Mouse (Mus musculus): ENCODE results near the gene Sox4.
A peak's percentile ranks its signal among the peaks of the same experiment; 100 is the strongest.

The Sox4 gene

GRCm38 (mm10) chr13:28953581-28953991, at the start of gene Sox4:
Gene Sox4 (minus strand): TSS chr13:28953713.
- peak; percentile 43; the same call in 1 of the 2 replicates for ATAC-seq (ENCODE audit: low TSS enrichment)

DNA sequence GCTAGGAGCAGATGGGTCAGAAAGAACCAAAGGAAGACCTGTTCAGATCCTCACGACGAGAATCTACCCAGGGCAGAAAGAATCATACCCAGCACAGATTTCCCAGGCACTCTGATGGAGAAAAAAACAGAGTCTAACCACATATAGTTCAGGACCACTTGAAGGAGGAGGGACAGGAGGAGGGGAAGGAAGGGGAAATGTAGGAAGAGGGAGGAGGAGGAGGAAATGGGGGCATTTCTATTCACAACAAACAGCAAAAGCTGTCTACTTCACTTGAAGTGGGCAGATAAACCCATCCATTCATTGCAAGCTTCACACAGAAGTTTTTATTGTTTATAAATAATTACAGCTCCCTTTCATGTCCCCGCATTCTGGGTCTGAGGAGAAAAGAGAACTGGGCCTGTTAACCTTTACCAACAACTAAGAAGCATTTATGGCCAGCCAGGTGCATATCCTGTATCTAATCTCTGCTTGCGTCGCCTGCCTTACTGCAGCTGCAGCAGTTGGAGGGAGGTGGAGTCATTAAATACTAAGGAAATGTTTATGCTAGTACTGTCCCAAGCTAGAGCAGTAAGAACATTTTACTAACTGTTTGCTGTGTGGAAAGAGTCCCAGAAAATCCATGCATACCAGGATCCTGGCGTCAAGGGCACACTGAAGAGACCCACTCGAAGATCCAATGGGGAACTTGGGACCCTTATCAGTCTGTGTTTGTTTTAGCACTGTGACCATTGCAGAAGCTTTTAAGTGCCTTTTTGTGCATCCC, 38.6 kb upstream of the Sox4 start:
- no peak for ATAC-seq (ENCODE audit: low TSS enrichment)

DNA sequence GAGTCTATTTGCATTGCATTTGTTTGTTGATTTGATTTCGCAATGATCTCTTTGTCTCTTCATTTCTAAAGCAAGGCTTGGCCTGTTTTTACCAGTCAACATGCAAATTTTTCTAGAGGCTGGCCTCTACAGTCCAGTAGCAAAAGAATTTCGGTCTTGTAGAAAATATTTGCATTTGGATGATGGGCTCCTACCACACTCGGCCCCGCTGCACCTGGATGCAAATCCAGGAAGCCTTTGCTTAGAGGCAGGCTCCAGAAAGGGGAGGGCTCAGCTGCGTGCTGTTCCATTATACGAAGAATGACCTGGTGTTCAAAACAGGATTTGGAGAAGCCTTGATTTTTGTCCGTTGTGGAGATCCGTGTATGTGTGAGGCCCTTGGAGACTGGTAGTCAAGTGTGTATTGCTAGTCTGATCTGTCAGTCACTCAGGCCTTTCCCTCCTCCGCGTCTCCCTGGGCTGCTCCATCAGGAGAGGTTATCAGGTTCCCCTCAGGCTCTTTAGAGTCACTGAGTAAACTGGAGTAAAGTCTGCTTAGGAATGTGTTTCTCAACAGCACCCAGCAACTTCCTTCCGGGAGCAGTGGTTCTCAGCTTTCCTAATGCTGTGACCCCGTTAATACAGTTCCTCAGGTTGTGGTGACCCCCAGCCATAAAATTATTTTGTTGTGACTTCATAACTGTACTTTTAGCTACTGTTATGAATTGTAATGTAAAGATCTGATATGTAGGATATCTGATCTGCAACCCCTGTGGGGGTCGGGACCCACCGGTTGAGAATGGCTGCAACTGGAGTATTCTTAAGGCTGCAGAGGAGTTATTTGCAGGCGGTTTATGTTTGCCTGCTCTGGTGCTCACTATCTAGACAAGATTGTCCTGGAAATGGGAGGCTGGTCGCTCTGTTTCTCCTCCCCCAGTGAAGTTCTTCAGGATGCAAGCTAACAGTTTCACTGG, 35.5 kb upstream of the Sox4 start:
- no peak for ATAC-seq (ENCODE audit: low TSS enrichment)

DNA sequence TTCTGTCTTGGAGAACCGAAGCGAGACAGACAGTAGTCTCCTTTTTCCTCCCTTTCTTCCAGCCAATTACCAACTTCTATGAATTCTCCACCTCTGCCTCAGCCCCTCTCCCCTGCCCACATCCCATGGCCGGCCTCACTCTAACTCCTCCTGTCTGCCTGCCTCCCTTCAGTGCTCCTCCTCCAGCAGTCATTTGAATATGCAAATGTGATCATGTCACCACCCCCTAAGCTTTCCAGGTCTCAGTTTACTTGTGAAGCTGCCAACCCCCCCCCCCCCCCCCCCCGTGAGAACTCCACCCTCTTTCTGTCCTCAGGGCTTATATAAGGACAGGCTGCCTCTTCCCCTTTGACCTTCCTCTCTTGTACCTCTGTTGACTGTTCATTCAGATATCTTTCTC, 27.2 kb upstream of the Sox4 start:
- ATAC-seq (ENCODE audit: low TSS enrichment) = no peak

DNA sequence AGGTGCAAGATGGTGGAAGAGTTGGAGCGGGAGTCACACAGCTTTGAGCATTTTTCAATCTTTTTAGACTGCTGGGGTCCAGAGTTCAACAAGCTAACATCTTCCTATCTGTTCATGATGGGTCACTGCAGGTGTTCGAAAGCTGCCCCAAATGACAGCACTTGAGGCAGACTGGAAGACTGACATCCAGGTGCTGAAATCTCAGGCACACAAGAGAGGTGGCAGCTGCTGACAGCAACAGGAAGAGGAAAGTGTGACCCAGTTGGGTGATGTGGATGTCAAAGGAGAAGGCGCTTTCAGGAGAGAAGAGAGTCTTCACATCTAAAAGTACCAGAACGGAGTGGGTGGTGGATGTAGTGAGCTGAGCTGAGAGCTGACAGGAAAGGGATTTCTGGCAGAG, 21.5 kb upstream of the Sox4 start:
- no peak for ATAC-seq (ENCODE audit: low TSS enrichment)

- ATAC-seq (ENCODE audit: low TSS enrichment) = no peak
Observed at GRCm38 (mm10) chr13:28974597-28974996, 21.1 kb upstream of the Sox4 start.

GRCm38 (mm10) chr13:28960916-28961315, 7.4 kb upstream of the Sox4 start:
- ATAC-seq (ENCODE audit: low TSS enrichment) = no peak

GRCm38 (mm10) chr13:28959458-28959978, 6.0 kb upstream of the Sox4 start:
- peak; percentile 69 for ATAC-seq (ENCODE audit: low TSS enrichment)

DNA sequence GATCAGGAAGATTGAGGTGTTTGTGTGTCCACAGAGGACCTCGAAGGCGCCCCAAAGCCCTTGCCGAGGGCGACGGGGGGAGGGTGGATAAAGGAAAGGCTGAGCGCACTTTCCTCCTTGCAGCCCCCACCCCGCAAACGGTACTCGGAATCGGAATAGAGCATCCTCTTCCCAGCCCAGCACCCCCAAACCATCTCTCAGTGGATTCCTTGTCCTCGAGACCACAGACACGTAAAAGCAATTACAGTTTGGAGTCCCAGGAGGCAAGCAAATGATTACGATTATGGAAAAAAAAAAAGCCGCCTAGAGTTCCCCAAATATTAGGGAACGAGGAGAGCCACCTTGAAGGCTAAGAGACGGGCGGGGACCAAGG, 5.5 kb upstream of the Sox4 start:
- ATAC-seq (ENCODE audit: low TSS enrichment) = peak; percentile 25

- ATAC-seq (ENCODE audit: low TSS enrichment) = peak; percentile 54
Observed at GRCm38 (mm10) chr13:28958211-28959067, 4.9 kb upstream of the Sox4 start.

- peak; percentile 42 for ATAC-seq (ENCODE audit: low TSS enrichment)
Observed at GRCm38 (mm10) chr13:28957765-28958164, 4.3 kb upstream of the Sox4 start.

GRCm38 (mm10) chr13:28952576-28953571, 639 bp downstream of the Sox4 start:
- peak; percentile 59 for ATAC-seq (ENCODE audit: low TSS enrichment)

DNA sequence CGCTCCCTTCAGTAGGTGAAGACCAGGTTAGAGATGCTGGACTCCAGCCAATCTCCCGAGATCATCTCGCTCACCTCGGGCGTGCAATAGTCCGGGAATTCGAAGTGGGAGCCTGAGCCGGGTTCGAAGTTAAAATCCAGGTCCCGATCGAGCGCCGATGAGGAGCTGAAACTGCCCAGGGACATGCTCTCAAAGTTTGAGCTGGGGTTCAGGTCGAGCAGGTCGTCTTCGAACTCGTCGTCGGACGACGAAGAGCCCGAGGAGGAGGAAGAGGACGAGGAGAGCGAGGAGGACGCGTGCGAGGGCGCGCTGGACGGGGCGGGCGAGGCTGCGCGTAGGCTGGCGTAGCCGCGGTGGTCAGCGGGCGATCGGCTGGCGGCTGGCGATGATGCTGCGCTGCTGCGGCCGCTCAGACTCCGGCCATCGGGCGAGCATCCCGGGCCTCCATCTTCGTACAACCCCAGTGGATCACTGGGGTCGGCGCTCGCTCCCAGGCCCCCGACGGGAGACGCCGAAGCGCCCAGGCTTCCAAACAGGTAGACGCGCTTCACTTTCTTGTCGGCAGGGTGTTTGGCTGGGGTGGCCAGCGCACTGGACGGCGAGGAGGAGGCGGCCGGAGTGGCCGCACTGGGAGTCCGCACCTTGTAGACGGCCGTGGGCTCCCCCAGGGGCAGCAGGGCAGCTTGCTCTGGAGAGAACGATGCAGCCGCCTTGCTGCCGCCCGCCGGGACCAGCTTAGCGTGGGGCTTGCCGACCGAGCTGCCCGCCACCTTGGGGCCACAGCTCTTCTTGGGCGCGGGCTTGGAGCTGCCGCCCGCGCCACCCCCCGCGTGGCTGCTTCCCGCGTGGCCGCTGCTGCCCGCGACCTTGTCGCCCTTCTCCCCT, 1.6 kb downstream of the Sox4 start:
- no peak for ATAC-seq (ENCODE audit: low TSS enrichment)

GRCm38 (mm10) chr13:28950623-28951491, 2.7 kb downstream of the Sox4 start:
- peak; percentile 10; the same call in 1 of the 2 replicates for ATAC-seq (ENCODE audit: low TSS enrichment)

- 0 out of 2 replicates have a peak, but pooled peaks have one; percentile 5 for ATAC-seq (ENCODE audit: low TSS enrichment)
Observed at GRCm38 (mm10) chr13:28950266-28950622, 3.3 kb downstream of the Sox4 start.

DNA sequence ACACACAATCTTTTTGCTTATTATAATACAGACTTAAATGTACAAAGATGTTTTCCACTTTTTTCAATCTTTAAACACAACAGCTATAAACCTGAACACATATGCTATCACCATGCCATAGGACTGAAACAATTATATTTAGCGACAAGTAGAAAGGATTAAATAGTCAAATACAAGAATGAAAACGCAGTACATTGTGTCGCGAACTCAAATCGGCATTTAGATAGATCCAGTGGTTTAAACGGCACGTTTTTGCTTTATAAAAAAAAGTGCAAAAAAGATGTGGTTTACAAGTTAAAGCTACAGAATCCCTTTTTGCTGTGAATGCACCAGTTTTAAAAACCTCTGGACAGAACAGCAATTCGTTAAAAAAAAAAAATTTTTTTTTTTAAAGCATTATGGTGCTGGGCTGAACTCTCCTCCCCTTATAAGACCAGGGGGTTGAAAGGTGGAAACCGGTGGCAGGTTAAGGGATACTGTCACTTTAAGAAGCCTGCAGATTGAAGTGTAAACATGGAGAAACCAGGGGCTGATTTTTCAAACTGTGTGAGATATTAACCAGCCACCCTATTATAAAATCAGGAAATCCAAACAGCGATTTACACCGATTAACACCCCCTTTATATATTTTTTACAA, 4.1 kb downstream of the Sox4 start:
- ATAC-seq (ENCODE audit: low TSS enrichment) = no peak

- ATAC-seq (ENCODE audit: low TSS enrichment) = no peak
Observed at GRCm38 (mm10) chr13:28948541-28948940, 5.0 kb downstream of the Sox4 start.

All from frontal cortex, adult (tissue).